Mouse (Mus musculus) cerebellum, adult (tissue): Measurements from ENCODE around the gene Eml4.

Experiments
- ATAC-seq: cut with Nextera tagmentation; 2 replicates; pipeline ENCODE4 v1.9.2; 2017; ENCODE audit warnings: mild to moderate bottlenecking, moderate library complexity, mixed read lengths; ENCODE audit not compliant: insufficient number of reproducible peaks, low FRiP score, low TSS enrichment

Eml4 gene

DNA sequence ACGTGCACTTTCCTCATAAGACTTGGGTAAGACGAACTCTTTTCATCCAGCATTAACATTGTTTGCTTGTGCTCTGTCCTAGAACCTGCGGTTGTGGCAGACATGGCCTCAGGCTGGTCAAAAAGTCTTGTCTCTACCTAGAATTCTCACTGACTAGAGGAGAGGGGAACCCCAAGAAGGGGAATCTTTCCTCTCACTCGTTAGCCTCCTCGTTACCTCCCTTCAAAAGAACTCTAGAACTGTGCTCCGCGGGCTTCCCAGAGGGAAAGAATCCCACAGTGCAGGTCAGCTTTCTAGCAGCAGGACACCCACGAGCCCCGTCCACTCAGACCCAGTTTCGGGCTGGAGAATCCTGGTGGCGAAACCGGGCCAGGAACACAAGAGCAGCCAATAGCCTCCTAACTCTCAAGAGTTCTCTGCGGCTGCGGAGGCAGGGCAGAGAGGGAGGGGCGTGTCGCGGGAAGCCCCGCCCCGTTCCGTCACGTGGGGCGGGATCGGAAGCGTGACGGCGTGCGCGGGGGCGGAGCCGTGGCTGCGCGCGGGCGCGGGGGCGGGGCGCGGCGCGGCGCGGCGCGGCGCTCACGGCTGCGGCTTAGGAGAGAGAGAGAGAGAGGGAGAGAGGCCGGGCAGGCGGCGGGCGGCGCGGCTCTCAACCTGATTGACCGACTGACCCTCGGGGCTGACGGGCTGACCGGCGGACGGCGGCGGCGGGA, at the start of gene Eml4:
Eml4 (plus strand) TSS at position 553 of the 713 bp plus-strand sequence.
- ATAC-seq = peak; percentile 88

DNA sequence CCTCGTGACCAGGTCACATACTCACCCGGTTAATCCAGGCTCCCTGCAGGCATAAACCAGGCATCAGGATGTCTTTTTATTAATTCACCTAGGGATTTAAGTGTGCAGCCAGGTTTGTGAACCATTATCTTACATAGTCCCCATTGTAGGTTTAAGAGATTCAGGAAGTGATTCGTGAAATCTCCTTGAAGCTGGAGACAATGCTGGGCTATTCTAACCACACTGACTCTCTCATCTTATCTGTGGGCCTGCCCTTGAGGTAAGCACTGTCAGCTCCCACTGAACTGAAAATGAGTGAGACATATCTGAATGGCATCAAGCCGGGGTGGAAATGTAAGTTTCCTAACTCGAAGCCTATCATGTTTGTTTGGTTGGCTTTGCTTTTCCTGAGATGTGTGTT, 49.3 kb upstream of the Eml4 start:
- no peak for ATAC-seq

DNA sequence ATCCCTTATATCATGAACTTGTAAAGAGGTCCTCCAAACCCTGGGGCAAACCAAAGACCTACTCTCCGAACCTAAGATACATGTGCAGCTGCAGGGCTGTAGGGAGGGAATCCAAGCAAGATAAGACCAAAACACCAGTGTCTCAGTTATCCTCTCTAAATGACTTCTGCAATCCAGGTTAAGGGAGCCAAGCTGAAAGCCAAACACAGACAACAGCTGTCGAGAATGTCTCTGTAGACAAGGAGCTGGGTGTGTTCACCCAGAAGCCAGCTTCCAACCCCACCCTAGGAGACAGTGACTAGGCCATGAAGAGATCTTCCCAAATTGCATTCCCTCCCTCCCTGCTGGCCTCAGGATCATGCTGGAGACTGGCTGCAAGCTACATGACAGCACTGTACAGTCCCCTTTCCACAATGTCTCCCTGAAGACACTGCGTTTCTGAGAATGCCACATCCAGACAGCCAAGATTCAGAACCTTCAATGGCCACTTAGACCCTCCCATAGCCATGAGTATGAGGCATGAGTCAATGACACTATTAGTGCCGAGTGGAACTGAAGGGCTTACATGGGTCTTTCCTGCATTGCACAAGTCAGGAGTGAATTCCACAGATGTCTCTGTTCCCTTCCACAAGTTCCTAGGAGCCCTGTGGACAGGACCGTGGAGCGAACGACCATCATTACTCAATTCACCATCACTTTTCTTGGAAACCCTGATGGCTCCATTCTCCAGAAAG, 46.5 kb upstream of the Eml4 start:
- no peak for ATAC-seq

DNA sequence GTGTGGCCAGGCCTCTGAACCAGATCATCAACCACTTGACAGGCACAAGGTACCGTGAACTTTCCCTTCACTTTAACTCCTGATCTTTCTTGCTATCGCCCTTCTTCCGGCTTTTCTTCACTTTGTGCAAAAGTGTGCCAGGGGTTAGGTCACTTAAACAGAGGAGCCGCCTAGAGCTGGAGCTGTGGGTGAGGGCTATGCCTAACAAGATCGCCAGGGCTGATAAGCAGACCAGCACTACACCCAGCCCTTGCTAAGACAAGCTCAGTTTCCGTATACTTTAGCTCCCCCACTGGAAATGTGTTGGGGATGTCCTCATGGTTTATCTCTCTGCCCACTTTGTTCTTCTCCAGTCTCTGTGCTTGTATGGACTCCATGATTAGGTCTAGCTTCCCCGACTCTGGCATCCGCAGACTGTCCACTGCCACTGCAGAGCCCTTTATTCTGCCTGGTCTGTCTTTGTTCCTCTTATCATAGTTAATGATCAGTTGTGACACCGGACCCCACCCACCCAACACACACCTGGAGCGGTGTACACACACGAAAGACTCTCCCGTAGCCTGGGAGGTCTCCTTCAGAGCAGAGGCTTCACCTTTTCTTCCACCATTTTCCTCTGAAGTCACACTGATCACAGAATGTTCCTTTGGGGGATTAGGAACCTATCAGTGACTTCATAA, 43.6 kb upstream of the Eml4 start:
- ATAC-seq = no peak

DNA sequence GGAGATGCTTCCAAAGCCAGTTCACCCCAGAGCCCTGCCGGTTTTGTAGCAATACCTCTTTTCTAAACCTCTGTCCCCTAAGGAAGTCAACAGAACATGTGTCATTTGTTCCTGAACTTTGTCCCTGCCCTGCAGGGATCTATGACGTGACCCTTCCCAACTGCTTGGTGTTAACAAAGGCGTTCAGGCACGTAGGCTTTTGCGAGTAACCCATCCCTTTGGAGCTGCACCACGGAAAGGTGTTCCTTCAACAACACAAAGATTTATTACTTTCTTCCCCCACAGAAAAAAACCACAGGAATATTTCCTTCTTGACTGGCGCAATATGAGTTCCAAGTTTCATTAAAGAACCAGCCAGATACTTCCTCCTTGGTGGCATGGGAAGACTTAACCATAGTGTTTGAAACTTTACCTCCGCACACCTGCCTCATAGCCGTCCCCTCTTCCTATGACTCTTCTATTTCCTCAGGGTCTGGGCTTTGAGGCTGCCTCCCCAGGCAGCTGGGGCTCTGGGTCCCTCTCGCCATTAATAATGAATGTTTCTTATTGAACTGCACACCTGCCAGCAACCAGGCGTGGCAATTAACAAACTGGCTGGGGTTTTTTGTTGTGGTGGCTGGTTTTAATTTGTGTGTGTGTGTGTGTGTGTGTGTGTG, 43.0 kb upstream of the Eml4 start:
- no peak for ATAC-seq

DNA sequence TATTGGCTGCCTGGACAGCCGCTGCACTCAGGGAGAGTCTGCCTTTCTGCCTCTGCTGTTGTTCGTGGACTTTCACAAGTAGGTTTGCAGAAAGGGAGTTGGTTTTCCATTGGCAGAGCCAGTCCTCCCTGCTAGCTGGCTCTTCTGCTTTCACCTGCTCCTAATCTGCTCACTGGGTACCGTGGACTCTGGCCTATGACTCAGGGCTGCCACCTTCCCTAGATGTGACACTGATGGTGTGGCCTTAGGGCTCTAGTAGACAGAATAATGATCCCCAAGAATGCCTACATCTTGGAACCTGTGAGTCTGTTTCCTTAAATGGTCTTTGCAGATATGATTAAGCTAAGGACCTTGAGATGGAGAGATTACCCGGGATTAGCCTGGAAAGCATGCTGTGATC, 42.3 kb upstream of the Eml4 start:
- ATAC-seq = no peak

DNA sequence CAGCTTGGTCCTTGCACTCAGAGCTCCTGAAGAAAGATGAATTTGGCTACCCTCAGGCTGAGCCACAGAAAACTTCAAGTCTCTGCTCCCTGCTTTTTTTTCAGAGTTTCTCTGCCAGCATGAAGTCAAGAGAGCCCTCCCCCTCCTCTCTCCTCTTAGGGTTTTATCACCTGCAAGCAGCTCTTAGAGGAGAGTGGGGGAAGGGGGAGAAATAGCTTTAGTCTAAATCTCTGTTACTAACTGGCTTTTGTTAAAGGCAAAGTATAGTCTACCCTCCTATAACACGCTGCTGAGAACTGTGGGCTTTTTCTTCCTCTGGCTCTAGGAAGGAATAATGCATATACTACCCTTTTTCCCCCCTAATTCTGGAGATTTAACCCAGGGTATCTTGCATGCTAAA, 41.5 kb upstream of the Eml4 start:
- ATAC-seq = no peak

DNA sequence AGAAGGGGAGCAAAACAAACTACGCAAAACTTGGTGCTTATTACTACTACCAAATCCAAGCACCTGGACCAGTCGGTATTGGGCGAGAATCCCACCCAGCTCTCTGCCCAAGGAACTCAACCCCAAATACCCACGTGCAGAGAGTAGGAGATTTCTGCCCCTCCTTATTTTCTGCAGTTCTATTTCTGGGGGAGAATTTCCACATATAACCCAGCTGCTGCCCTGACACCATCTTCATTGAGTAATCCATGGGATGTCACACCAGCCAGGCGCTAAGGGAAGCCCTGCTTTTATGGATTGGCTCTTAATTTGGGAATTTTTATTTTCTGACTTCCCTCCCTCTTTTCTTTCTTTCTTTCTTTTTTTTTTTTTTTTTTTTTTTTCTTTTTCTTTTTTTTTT, 38.9 kb upstream of the Eml4 start:
- ATAC-seq = no peak

DNA sequence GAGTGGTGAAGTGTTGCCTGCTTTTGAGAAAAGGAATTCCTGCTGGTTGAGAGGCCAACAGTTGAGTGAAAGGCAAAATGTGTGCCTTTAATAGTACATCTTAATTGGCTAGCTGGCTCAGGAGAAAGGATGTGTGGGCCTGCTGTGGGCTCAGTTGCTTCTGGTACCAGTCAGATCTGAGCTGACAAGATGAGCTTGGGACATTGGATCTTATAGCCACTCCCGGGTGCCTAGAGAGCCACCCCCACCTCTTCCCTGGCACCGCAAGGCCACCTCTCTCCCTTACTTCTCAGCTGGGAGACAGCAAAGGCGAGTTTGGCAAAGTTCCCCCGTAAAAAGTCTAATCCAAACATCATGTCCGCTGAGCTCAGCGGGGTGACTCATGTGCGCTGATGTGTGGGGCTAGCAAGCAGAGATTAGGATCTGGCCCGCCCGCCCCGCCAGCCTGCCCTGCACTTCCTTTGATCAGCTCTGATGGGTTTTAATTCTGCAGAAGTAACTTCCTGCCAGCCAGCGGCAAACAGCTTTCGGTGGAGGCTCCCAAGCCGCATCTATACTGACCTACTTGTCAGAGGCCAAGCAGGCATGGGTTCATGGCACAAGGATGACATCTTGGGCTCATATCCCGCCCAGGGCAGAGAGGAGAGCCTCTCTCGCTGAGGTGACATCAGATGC, 38.4 kb upstream of the Eml4 start:
- no peak for ATAC-seq

DNA sequence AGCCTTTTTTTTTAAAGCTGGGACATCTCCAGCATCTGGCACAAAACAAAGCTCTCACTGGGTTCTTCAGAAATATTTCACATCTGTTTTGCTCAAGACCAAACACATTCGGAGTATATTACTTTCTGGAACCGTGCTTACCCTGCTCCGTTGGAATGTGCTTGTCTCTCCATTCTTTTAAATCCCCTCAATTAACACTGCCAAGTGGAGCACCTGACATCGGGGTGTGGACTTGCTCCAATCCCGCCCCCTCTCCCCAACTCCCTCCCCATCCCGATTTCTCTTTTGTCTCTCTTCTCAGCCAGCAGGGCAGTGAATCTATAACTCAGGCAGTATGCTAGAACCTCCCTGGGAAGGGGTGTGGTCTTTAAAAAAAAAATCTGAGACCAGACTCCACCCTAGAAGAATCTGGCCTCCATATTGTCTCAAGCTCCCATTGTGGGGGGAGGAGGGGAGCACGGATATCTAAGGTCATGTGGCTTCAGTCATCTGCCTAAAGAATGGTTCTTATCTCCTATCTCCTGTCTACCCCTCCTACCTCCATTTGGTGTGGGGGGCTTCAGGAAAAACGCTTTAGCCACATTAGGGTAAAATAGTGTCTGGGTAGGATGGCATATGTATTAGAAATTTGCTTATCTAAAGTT, 37.6 kb upstream of the Eml4 start:
- ATAC-seq = no peak

DNA sequence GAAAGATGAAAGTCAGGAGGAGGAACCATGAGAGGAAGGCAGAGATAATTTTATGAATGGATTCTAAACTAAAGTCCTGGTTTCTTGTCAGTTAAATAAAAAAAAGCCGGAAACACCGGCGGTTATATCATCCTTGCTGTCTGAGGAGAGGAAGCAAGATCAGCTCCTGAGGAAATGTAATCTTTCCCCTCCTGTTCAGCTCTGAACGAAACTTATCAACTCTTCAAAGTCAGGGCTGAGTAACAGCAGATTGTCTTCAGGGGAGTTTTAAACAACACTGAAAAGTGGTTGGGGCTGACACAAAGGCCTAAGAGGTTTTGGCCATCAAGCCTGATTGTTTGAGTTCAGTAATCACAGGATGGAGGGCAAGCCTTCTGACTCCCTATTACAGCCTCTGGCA, 35.3 kb upstream of the Eml4 start:
- no peak for ATAC-seq

DNA sequence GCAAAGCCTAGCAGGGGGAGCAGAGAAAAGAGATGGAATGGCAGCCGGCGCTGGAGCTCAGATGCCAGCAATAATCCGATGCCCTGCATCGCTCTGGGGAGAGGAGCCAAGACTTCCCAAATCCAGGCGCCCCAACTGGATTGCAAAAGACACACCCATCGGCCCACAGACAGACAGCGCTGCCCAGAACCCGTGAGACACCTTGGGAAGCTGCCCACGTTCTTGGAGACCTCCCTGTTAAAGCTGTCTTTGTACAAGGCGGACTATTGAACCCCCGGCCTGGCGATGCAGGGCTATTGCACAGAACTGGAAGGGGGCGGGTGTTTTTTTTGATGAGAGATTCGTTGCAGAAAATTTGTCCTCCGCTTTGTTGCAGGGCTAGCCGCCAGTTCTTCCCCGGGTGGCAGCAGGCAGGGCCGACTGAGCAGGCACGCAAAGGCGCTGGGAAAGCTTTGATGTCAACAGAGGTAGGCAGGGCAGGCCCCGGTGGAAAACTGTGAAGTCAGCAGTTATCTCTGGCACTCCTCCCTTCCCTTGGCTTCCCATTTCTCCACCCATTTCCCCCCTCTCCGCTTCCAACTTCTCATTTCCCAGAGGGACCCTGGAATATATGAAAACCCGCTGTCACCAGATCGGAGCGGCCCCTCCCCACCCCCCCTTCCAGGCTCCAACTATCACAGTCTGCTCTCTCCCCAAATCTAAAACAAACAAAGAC, 28.0 kb upstream of the Eml4 start:
- peak; percentile 58; the same call in 1 of the 2 replicates for ATAC-seq

DNA sequence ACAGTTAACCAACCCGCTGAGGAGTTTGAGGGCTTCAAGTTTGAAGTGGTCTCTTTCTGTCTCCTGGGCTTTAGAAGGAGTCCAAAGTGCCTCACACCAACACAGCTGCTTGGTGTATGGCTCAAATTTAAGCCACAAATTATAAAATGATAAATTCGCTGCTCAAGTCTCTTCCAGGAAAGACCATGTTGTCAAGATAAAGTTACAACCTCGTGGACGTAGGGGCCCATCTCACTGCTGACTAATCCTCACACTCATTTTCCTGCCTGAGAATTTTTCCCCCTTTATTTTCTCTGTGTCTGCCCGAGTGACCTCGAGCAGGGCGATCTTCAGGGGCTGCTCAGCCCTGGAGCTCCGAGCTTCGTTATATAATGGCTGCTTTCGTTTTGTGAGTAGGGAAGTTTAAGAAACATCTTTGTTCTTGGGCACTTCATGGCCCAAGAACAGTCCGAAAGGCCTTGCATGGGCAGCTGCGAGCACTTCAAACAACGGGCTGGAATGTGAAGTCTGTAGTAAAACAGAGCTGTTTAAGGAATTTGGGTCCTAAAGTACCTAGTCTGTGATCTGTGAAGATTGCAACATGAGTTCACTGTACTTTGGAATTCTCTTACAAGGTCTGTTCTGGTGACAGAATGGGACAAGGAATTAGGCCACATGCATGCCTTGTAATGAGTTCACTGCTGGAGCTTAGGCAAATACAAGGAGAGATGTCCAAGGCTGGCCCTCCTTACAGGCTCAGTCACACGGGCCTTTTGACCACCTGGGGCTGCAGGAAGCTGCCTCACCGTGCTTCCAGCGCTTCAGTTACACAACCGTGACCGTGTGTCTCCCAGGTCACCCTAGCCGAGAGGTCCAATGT, 27.1 kb upstream of the Eml4 start:
- ATAC-seq = no peak

DNA sequence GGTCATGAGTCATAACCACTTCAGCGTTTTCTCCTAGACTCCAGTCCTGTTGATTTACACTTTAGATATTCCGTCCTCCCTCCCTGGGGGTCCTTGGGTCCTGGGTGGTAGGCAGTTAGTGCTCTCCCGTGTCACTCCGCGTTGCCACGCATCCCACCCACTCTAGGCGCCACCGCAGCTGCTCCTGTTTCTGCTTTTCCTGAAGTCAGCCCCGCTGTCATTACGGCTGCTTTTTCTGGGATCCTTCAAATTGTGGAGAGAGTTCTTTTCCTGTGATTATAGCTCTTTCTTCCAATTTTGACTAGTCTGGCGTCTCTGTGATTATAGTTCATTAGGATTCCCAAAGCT, 26.5 kb upstream of the Eml4 start:
- ATAC-seq = no peak

DNA sequence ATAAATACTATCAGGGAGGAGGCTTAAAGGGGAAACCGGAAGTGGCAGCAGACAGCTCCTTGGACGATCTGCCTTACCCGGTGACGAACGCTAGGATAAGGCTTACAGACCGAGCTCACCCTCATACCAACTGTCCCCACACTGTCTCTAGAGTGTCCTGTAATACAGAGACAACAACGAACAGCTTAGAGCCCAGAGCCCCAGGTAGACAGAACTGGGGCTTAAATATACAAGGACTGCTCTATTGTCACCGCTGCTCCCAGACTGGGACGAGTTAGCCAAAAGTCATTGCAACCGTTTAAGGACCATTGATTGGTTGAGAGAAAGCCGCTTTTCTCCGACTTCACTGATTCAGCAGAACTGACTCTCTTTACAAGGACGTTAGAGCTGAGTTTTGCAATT, 15.5 kb upstream of the Eml4 start:
- ATAC-seq = no peak

DNA sequence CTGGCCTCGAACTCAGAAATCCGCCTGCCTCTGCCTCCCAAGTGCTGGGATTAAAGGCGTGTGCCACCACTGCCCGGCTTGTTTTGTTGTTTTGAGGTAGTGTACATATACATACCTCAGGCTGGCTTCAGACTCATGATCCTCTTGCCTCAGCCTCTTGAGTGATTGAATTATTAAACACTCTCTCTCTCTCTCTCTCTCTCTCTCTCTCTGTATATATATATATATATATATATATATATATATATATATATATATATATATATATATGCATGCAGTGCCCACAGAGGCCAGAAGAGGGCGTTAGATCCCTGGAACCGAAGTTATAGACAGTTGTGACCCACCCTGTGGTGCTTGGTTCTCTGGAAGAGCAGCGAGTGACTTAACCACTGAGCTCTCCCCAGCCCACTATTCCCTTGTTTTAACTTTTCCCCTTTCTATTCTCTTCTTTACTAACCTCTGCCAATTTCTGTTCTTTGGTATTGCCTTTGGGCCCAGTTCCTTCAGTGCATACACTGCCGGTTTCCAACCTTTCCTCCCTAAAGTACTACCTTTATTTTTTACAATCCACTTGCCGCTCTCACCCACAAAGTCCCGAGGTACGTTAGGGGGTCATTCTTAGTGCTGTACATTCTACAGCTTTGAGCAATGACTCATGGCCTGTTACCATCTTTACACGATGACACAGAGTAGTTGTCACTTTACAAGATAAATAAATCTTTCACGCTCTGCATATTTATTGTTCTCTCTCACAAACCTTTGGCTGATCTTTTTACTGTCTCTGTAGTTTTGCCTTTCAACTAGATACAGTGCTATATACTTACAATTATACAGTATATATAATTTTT, 13.5 kb upstream of the Eml4 start:
- ATAC-seq = no peak

DNA sequence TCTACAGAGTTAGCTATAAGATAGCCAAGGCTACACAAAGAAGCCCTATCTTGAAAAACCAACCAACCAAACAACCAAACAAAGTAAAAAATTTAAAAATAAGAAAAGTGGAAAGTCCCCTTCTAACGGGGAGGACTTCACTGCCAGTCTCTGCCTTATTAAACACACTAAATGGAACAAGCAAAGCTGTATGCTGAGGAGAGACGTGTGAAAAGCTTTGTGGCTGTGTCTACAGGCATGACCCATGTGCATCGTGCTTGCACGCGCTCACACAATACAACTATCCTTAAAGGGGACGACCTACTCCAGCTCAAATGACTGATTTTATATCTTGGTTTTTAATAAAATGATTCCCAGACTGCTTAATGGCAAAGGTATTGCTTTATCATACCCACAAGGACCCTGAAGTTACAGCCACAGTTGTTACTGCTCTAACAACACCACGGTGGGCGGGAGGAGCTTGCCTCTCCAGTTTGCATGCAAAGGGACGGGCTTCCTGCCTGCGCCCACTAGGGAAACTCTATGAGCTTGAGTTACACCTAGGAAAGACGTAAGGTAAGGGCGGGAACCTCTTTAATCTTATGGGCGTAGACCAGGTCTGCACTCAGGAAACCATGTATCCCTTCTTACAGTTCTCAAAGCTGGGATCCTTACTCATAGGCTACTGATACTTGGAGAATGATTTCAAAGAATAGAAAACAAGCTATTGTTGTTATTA, 11.2 kb upstream of the Eml4 start:
- ATAC-seq = no peak
